Mouse (Mus musculus): Measurements from ENCODE around the gene Nox3. TPM values are rescaled to one million over a fixed set of nuclear protein-coding genes. Genes with fewer than 3 reads are reported as not detected.

Gene Nox3
- 0.10 and 0.11 TPM in 2 replicates for polyA plus RNA-seq (2016; fragmentation: Nextera tagmentation; extraction: Ambion mirVana)

- Histone ChIP-seq H3K27me3 (replicated peaks; ENCODE audit: low read depth, poor library complexity, severe bottlenecking) (no peaks in the 10 kb centered on the region), H3K9me3 (no peaks in the 10 kb centered on the region), H3K4me1 (no peaks in the 10 kb centered on the region; the same call in 1 of the 2 replicates), H3K27ac (replicated peaks) (no peak within 1 kb of the TSS), H3K36me3 (replicated peaks) (no peaks in the 10 kb centered on the region), H3K4me3 (no peak within 1 kb of the TSS)
- DNase-seq (ENCODE audit: low spot score), result no peak
- 91% methylated on average over 9 of the region's 9 CpGs for WGBS
These were observed at the start of gene Nox3 for GRCm38 (mm10) chr17:3696161-3696560. Gene Nox3 (minus strand): TSS chr17:3696261.

GRCm38 (mm10) chr17:3744402-3744801, 48.3 kb upstream of the Nox3 start:
- Histone ChIP-seq H3K4me3 (no peak overlapping the region), H3K9me3 (no peaks in the 10 kb centered on the region), H3K36me3 (replicated peaks) (no peaks in the 10 kb centered on the region), H3K4me1 (no peaks in the 10 kb centered on the region), H3K27ac (replicated peaks) (no peak overlapping the region), H3K27me3 (replicated peaks; ENCODE audit: low read depth, poor library complexity, severe bottlenecking) (no peaks in the 10 kb centered on the region)
- WGBS, result 84% methylated on average over 2 of the region's 2 CpGs
- no peak for DNase-seq (ENCODE audit: low spot score)

- H3K27ac ChIP-seq (replicated peaks), result no peak overlapping the region
- H3K4me1 ChIP-seq, result no peaks in the 10 kb centered on the region
- no peaks in the 10 kb centered on the region for H3K9me3 ChIP-seq
- DNase-seq (ENCODE audit: low spot score), result no peak
- WGBS, result 87% methylated on average over 2 of the region's 2 CpGs
- H3K4me3 ChIP-seq, result no peak overlapping the region
- no peaks in the 10 kb centered on the region for H3K36me3 ChIP-seq (replicated peaks)
- H3K27me3 ChIP-seq (replicated peaks; ENCODE audit: low read depth, poor library complexity, severe bottlenecking), result no peaks in the 10 kb centered on the region
These were observed 40.9 kb upstream of the Nox3 start for GRCm38 (mm10) chr17:3736936-3737335.

- no peak overlapping the region for H3K27ac ChIP-seq (replicated peaks)
- H3K4me3 ChIP-seq, result no peak overlapping the region
- DNase-seq (ENCODE audit: low spot score), result no peak
- no peaks in the 10 kb centered on the region for H3K36me3 ChIP-seq (replicated peaks)
- H3K4me1 ChIP-seq, result no peaks in the 10 kb centered on the region
- H3K9me3 ChIP-seq, result no peaks in the 10 kb centered on the region
- no peaks in the 10 kb centered on the region for H3K27me3 ChIP-seq (replicated peaks; ENCODE audit: low read depth, poor library complexity, severe bottlenecking)
These were observed 38.2 kb upstream of the Nox3 start for GRCm38 (mm10) chr17:3734286-3734685.

GRCm38 (mm10) chr17:3705350-3705930, 9.4 kb upstream of the Nox3 start:
- H3K27ac ChIP-seq (replicated peaks), result no peak overlapping the region
- no peaks in the 10 kb centered on the region for H3K9me3 ChIP-seq
- 88% methylated on average over 1 of the region's 1 CpGs for WGBS

GRCm38 (mm10) chr17:3702320-3702719, 6.3 kb upstream of the Nox3 start:
- H3K4me3 ChIP-seq, result no peak overlapping the region
- no peak overlapping the region for H3K27ac ChIP-seq (replicated peaks)
- 74% methylated on average over 3 of the region's 3 CpGs for WGBS
- H3K9me3 ChIP-seq, result no peaks in the 10 kb centered on the region
- H3K27me3 ChIP-seq (replicated peaks; ENCODE audit: low read depth, poor library complexity, severe bottlenecking), result no peaks in the 10 kb centered on the region
- no peaks in the 10 kb centered on the region for H3K36me3 ChIP-seq (replicated peaks)
- no peaks in the 10 kb centered on the region for H3K4me1 ChIP-seq
- no peak for DNase-seq (ENCODE audit: low spot score)

More at GRCm38 (mm10) chr17:3705350-3705930, 9.4 kb upstream of the Nox3 start:
- no peaks in the 10 kb centered on the region for H3K4me1 ChIP-seq
- no peak overlapping the region for H3K4me3 ChIP-seq
- DNase-seq (ENCODE audit: low spot score), result no peak
- H3K36me3 ChIP-seq (replicated peaks), result no peaks in the 10 kb centered on the region
- H3K27me3 ChIP-seq (replicated peaks; ENCODE audit: low read depth, poor library complexity, severe bottlenecking), result no peaks in the 10 kb centered on the region

- no peak for DNase-seq (ENCODE audit: low spot score)
- no peak overlapping the region for H3K27ac ChIP-seq (replicated peaks)
- no peak overlapping the region for H3K4me3 ChIP-seq
These were observed 3.2 kb downstream of the Nox3 start for GRCm38 (mm10) chr17:3692817-3693216.

GRCm38 (mm10) chr17:3690499-3691258, 5.4 kb downstream of the Nox3 start:
- Histone ChIP-seq H3K9me3 (no peaks in the 10 kb centered on the region), H3K4me1 (peaks cover 11% of the 10 kb centered on the region), H3K4me3 (no peak overlapping the region), H3K27me3 (replicated peaks; ENCODE audit: low read depth, poor library complexity, severe bottlenecking) (no peaks in the 10 kb centered on the region), H3K36me3 (replicated peaks) (no peaks in the 10 kb centered on the region), H3K27ac (replicated peaks) (no peak overlapping the region)
- 53% methylated on average over 8 of the region's 8 CpGs for WGBS
- DNase-seq (ENCODE audit: low spot score), result no peak

More at GRCm38 (mm10) chr17:3692817-3693216, 3.2 kb downstream of the Nox3 start:
- Histone ChIP-seq H3K27me3 (replicated peaks; ENCODE audit: low read depth, poor library complexity, severe bottlenecking) (no peaks in the 10 kb centered on the region), H3K4me1 (peaks cover 11% of the 10 kb centered on the region), H3K9me3 (no peaks in the 10 kb centered on the region), H3K36me3 (replicated peaks) (no peaks in the 10 kb centered on the region)
- 75% methylated on average over 8 of the region's 8 CpGs for WGBS

- Histone ChIP-seq H3K36me3 (replicated peaks) (no peaks in the 10 kb centered on the region), H3K27me3 (replicated peaks; ENCODE audit: low read depth, poor library complexity, severe bottlenecking) (no peaks in the 10 kb centered on the region), H3K4me1 (no peaks in the 10 kb centered on the region), H3K4me3 (no peak overlapping the region), H3K9me3 (no peaks in the 10 kb centered on the region), H3K27ac (replicated peaks) (no peak overlapping the region)
- DNase-seq (ENCODE audit: low spot score), result no peak
- WGBS, result 47% methylated on average over 3 of the region's 3 CpGs
These were observed 12.4 kb downstream of the Nox3 start for GRCm38 (mm10) chr17:3683662-3684061.

- H3K27ac ChIP-seq (replicated peaks), result no peak overlapping the region
- no peaks in the 10 kb centered on the region for H3K27me3 ChIP-seq (replicated peaks; ENCODE audit: low read depth, poor library complexity, severe bottlenecking)
- no peaks in the 10 kb centered on the region for H3K9me3 ChIP-seq
- no peak overlapping the region for H3K4me3 ChIP-seq
- no peak for DNase-seq (ENCODE audit: low spot score)
- 83% methylated on average over 4 of the region's 4 CpGs for WGBS
- H3K4me1 ChIP-seq, result no peaks in the 10 kb centered on the region
- no peaks in the 10 kb centered on the region for H3K36me3 ChIP-seq (replicated peaks)
These were observed 26.8 kb downstream of the Nox3 start for GRCm38 (mm10) chr17:3669226-3669625.

- 90% methylated on average over 4 of the region's 4 CpGs for WGBS
- no peaks in the 10 kb centered on the region for H3K27me3 ChIP-seq (replicated peaks; ENCODE audit: low read depth, poor library complexity, severe bottlenecking)
- no peaks in the 10 kb centered on the region for H3K4me1 ChIP-seq
- no peaks in the 10 kb centered on the region for H3K36me3 ChIP-seq (replicated peaks)
- no peaks in the 10 kb centered on the region for H3K9me3 ChIP-seq
- DNase-seq (ENCODE audit: low spot score), result no peak
- no peak overlapping the region for H3K27ac ChIP-seq (replicated peaks)
- H3K4me3 ChIP-seq, result no peak overlapping the region
These were observed 28.8 kb downstream of the Nox3 start for GRCm38 (mm10) chr17:3667287-3667686.

- H3K27me3 ChIP-seq (replicated peaks; ENCODE audit: low read depth, poor library complexity, severe bottlenecking), result no peaks in the 10 kb centered on the region
- no peak overlapping the region for H3K27ac ChIP-seq (replicated peaks)
- no peak overlapping the region for H3K4me3 ChIP-seq
- no peaks in the 10 kb centered on the region for H3K4me1 ChIP-seq
- WGBS, result 81% methylated on average over 4 of the region's 4 CpGs
- DNase-seq (ENCODE audit: low spot score), result no peak
- no peaks in the 10 kb centered on the region for H3K9me3 ChIP-seq
- H3K36me3 ChIP-seq (replicated peaks), result no peaks in the 10 kb centered on the region
These were observed 30.7 kb downstream of the Nox3 start for GRCm38 (mm10) chr17:3665321-3665720.

GRCm38 (mm10) chr17:3659497-3659896, 36.6 kb downstream of the Nox3 start:
- no peaks in the 10 kb centered on the region for H3K27me3 ChIP-seq (replicated peaks; ENCODE audit: low read depth, poor library complexity, severe bottlenecking)
- no peaks in the 10 kb centered on the region for H3K9me3 ChIP-seq
- no peak overlapping the region for H3K4me3 ChIP-seq
- H3K36me3 ChIP-seq (replicated peaks), result no peaks in the 10 kb centered on the region
- H3K27ac ChIP-seq (replicated peaks), result 0 out of 2 replicates have a peak overlapping the region, but pooled peaks have one; percentile 51
- 66% methylated on average over 5 of the region's 5 CpGs for WGBS
- peaks cover 5% of the 10 kb centered on the region; the same call in 1 of the 2 replicates for H3K4me1 ChIP-seq
- DNase-seq (ENCODE audit: low spot score), result no peak

Data from embryonic facial prominence, embryonic 10.5 days (tissue).